Comparison of ENCODE assay signal across 27 mouse cellular contexts in the genomic region with DNA sequence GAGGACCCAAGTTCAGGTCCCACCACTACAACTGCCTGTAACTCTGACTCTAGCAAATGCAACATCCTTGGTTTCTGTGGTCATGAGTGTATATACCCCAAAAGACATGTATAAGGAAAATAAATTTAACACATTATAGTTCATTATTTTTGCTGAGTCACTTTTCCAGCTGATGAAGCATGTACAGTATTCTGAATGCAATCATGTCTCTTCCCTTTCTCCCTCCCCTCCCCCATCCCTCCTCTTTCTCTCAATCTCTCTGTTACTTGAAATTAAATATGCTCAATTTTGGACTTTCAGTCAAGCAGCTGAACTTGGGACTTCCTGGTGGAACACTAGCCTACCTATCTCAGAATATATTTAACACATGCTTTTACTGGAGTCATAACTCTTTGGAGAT.
DNase-seq lines count a peak whose midpoint lies in the region; ATAC-seq and TF ChIP-seq lines count a peak whose summit lies in the region.
"Had no signal": no experiment of that assay in that cellular context is flagged by ENCODE, and none has a peak within 500 bp of the region (broad histone marks: within the 10 kb centered on the region; RNA-seq: fewer than 3 reads in every experiment).

No protein-coding gene starts in this region.

- H3K9ac ChIP-seq in intestine, postnatal 0 days (ENCODE audit: low read depth, low read length): no peak overlapping the region
- H3K9ac ChIP-seq: embryonic facial prominence, embryonic 12.5 days; heart, embryonic 13.5 days; hindbrain, embryonic 13.5 days; limb, embryonic 15.5 days; midbrain, embryonic 15.5 days; neural tube, embryonic 12.5 days had no signal

- H3K9me3 ChIP-seq in intestine, postnatal 0 days (ENCODE audit: control insufficient read depth): no peaks in the 10 kb centered on the region
- H3K9me3 ChIP-seq: embryonic facial prominence, embryonic 12.5 days; heart, embryonic 13.5 days; hindbrain, embryonic 13.5 days; limb, embryonic 15.5 days; midbrain, embryonic 15.5 days; neural tube, embryonic 12.5 days had no signal

- TF ChIP-seq CTCF in left cerebral cortex, adult 2 months (IDR thresholded peaks at IDR 0.05): no peak
- TF ChIP-seq CTCF in bone marrow macrophage, adult 2 months (IDR thresholded peaks at IDR 0.05; ENCODE audit: low read depth, low read length): no peak
- no peak for TF ChIP-seq CTCF in intestine, postnatal 0 days (IDR thresholded peaks at IDR 0.05; ENCODE audit: low read depth)

- no peak for DNase-seq in left cerebral cortex, adult 2 months (ENCODE audit: extremely low spot score in 1 of 2, low spot score in 2 of 2)
- no peak for DNase-seq in left cerebral cortex, postnatal 25 days (ENCODE audit: low spot score in 2 of 2)
- DNase-seq in cerebellum, adult 18-20 months: no peak
- no peak for DNase-seq in frontal cortex, postnatal 14 days (ENCODE audit: low spot score in 2 of 2)
- DNase-seq: adrenal gland, postnatal 14 days; cerebellum, adult 11 months; cerebellum, postnatal 10 days; gastrocnemius, postnatal 25 days; heart, adult 18-20 months; heart, postnatal 14 days; kidney, adult 18-20 months; left cerebral cortex, postnatal 4 days; lung, postnatal 4 days; right cerebral cortex, postnatal 4 days; thymus, postnatal 14 days had no signal

- peaks cover 54% of the 10 kb centered on the region for H3K4me1 ChIP-seq in bone marrow macrophage, adult 2 months (ENCODE audit: control insufficient read depth, insufficient read depth, low read length)
- no peaks in the 10 kb centered on the region for H3K4me1 ChIP-seq in intestine, postnatal 0 days (replicated peaks; ENCODE audit: control insufficient read depth, insufficient read depth, low read length)

- peak; percentile 45; the same call in 1 of the 2 replicates for ATAC-seq in erythroid progenitor cell, adult 5-6 weeks (replicated peaks; ENCODE audit: low FRiP score, poor library complexity, severe bottlenecking)
- no peak for ATAC-seq in intestine, postnatal 0 days
- ATAC-seq: forebrain, embryonic 14.5 days; midbrain, embryonic 15.5 days had no signal

- intact Hi-C loops in left cerebral cortex, adult 2 months (cut with DNase I): no loop called here
- intact Hi-C loops in left cerebral cortex, postnatal 25 days (cut with DNase I): no loop called here

- no peak overlapping the region for H3K4me2 ChIP-seq in intestine, postnatal 0 days (replicated peaks; ENCODE audit: low read depth)
- H3K4me2 ChIP-seq: embryonic facial prominence, embryonic 12.5 days; heart, embryonic 13.5 days; hindbrain, embryonic 13.5 days; limb, embryonic 15.5 days; midbrain, embryonic 15.5 days; neural tube, embryonic 12.5 days had no signal

- H3K36me3 ChIP-seq in intestine, postnatal 0 days (ENCODE audit: control insufficient read depth, insufficient read depth): no peaks in the 10 kb centered on the region
- H3K36me3 ChIP-seq: embryonic facial prominence, embryonic 12.5 days; heart, embryonic 13.5 days; hindbrain, embryonic 13.5 days; limb, embryonic 15.5 days; midbrain, embryonic 15.5 days; neural tube, embryonic 12.5 days had no signal

- H3K27ac ChIP-seq in left cerebral cortex, adult 2 months: peak overlapping the region; percentile 60; the same call in 1 of the 2 replicates
- H3K27ac ChIP-seq in bone marrow macrophage, adult 2 months (ENCODE audit: insufficient read depth, low read depth, low read length): peak overlapping the region; percentile 45
- H3K27ac ChIP-seq in intestine, postnatal 0 days (ENCODE audit: low read depth, low read length): no peak overlapping the region
- H3K27ac ChIP-seq: embryonic facial prominence, embryonic 12.5 days; heart, embryonic 13.5 days; hindbrain, embryonic 13.5 days; kidney, postnatal 0 days; limb, embryonic 15.5 days; midbrain, embryonic 15.5 days; neural tube, embryonic 12.5 days had no signal

- no peak overlapping the region for H3K4me3 ChIP-seq in left cerebral cortex, adult 2 months
- H3K4me3 ChIP-seq in bone marrow macrophage, adult 2 months (ENCODE audit: insufficient read depth, low read length): no peak overlapping the region
- H3K4me3 ChIP-seq in intestine, postnatal 0 days (ENCODE audit: low read depth, low read length): no peak overlapping the region
- H3K4me3 ChIP-seq: embryonic facial prominence, embryonic 12.5 days; erythroblast, embryonic 14.5 days; heart, embryonic 13.5 days; hindbrain, embryonic 13.5 days; limb, embryonic 15.5 days; midbrain, embryonic 15.5 days; neural tube, embryonic 12.5 days had no signal

- H3K27me3 ChIP-seq in intestine, postnatal 0 days (replicated peaks; ENCODE audit: control insufficient read depth, insufficient read depth, low read length): no peaks in the 10 kb centered on the region
- H3K27me3 ChIP-seq: embryonic facial prominence, embryonic 12.5 days; heart, embryonic 13.5 days; hindbrain, embryonic 13.5 days; limb, embryonic 15.5 days; midbrain, embryonic 15.5 days; neural tube, embryonic 12.5 days had no signal

- TF ChIP-seq POLR2A in bone marrow macrophage, adult 2 months (IDR thresholded peaks at IDR 0.05; ENCODE audit: borderline replicate concordance, low read depth, low read length): no peak
